Comparison of ENCODE assay signal across 8 mouse cellular contexts in the genomic region with DNA sequence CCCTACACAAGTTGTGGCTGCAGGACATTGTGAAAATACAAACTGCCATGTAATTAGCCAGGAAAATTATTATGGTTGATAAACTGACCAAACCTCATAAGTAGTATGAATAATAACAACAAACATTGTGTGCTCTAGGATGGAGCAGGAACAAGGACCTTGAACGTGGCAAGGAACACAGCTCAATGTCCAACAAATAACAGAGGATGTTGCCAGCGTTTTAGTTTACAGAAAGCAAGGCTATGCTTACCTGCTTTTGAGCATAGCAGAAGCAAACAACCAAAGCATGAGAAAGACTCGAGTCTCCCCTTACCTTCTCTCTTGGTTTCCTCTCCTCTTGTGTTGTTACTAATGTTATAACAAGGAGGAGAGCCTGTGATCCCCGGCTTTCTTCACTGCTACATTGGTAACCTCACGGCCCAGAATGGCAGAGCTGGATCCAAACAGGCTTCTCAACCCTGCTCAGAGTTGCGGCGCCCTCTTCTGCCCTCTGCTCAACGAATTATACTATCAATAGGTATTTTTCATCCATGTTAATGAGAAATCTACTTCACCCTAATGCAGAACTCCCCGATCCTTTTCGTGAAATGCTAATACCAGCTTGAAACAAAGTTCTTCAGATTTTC. TPM values are rescaled to one million over a fixed set of nuclear protein-coding genes. Genes with fewer than 3 reads are reported as not detected.
DNase-seq lines count a peak whose midpoint lies in the region; ATAC-seq and TF ChIP-seq lines count a peak whose summit lies in the region.

No protein-coding gene starts in this region.

- peaks cover 23% of the 10 kb centered on the region for H3K4me1 ChIP-seq in kidney, postnatal 0 days (replicated peaks; ENCODE audit: insufficient read depth, low read length)

- H3K9me3 ChIP-seq in kidney, postnatal 0 days (replicated peaks; ENCODE audit: low read length), result no peaks in the 10 kb centered on the region

- no peak for TF ChIP-seq POLR2A in myocyte (IDR thresholded peaks at IDR 0.05; ENCODE audit: insufficient read length, low read depth)

- H3K4me3 ChIP-seq in layer of hippocampus, adult 2 months, result peak overlapping the region; percentile 59
- peak overlapping the region; percentile 99 for H3K4me3 ChIP-seq in kidney, postnatal 0 days (replicated peaks; ENCODE audit: low read depth, low read length)
- peak overlapping the region; percentile 60 for H3K4me3 ChIP-seq in myocyte

- TF ChIP-seq CTCF in layer of hippocampus, adult 2 months (conservative IDR thresholded peaks at IDR 0.05), result peak; percentile 44
- peak; percentile 24; the same call in 1 of the 2 replicates for TF ChIP-seq CTCF in kidney, postnatal 0 days (IDR thresholded peaks at IDR 0.05; ENCODE audit: low read depth)

- 37% methylated on average over 10 of the region's 10 CpGs for WGBS in kidney, postnatal 0 days

- H3ac ChIP-seq in myocyte (ENCODE audit: control insufficient read depth, insufficient read length), result peak overlapping the region; percentile 79

- H3K4me2 ChIP-seq in kidney, postnatal 0 days (ENCODE audit: low read length), result peak overlapping the region; percentile 66
- peak overlapping the region; percentile 94 for H3K4me2 ChIP-seq in myocyte (ENCODE audit: low read depth)

- ATAC-seq in erythroid progenitor cell, adult 5-6 weeks (replicated peaks; ENCODE audit: low FRiP score, poor library complexity, severe bottlenecking), result peak; percentile 33; the same call in 1 of the 2 replicates
- ATAC-seq in kidney, postnatal 0 days (replicated peaks; ENCODE audit: low FRiP score, low read depth), result no peak

- H3K9ac ChIP-seq in kidney, postnatal 0 days (ENCODE audit: low read depth, low read length), result peak overlapping the region; percentile 100; the same call in 1 of the 2 replicates

- peak overlapping the region; percentile 84 for H3K27ac ChIP-seq in layer of hippocampus, adult 2 months
- H3K27ac ChIP-seq in kidney, postnatal 0 days, result peak overlapping the region; percentile 98

- H3K27me3 ChIP-seq in kidney, postnatal 0 days (ENCODE audit: insufficient read depth, low read length), result no peaks in the 10 kb centered on the region
- no peaks in the 10 kb centered on the region for H3K27me3 ChIP-seq in myocyte (ENCODE audit: control insufficient read depth, insufficient read depth, insufficient read length)

- DNase-seq in layer of hippocampus, adult 2 months (ENCODE audit: low spot score in 2 of 2), result no peak
- DNase-seq in layer of hippocampus, adult 9-10 months (ENCODE audit: low spot score), result no peak
- peak; percentile 58 for DNase-seq in adipocyte (ENCODE audit: low spot score)
- no peak for DNase-seq in kidney, postnatal 0 days (ENCODE audit: low spot score)
- no peak for DNase-seq in right cerebral cortex, postnatal 4 days
- no peak for DNase-seq in ovary, postnatal 14 days (ENCODE audit: low spot score)

- no peaks in the 10 kb centered on the region for H3K36me3 ChIP-seq in kidney, postnatal 0 days (ENCODE audit: insufficient read depth, low read length)
- no peaks in the 10 kb centered on the region for H3K36me3 ChIP-seq in myocyte (ENCODE audit: control insufficient read depth, insufficient read depth)

- peaks cover 52% of the 10 kb centered on the region for H3K79me2 ChIP-seq in myocyte (ENCODE audit: control insufficient read depth, insufficient read depth)

TF ChIP-seq in myocyte, 11 proteins besides CTCF, POLR2A, EP300 and RAD21:
- TF ChIP-seq MYOG (IDR thresholded peaks at IDR 0.05; ENCODE audit: control insufficient read depth in 1 of 3, insufficient read depth in 1 of 3, insufficient read length in 2 of 3, low read depth in 2 of 3) (no peak), TCF12 (IDR thresholded peaks at IDR 0.05; ENCODE audit: insufficient read depth, poor library complexity, severe bottlenecking) (no peak), REST (IDR thresholded peaks at IDR 0.05; ENCODE audit: insufficient read depth, insufficient read length) (no peak), POLR2AphosphoS2 (IDR thresholded peaks at IDR 0.05; ENCODE audit: insufficient read length, low read depth) (no peak), TCF3 (IDR thresholded peaks at IDR 0.05; ENCODE audit: insufficient read length, low read depth) (no peak), USF1 (IDR thresholded peaks at IDR 0.05; ENCODE audit: low read depth) (no peak), MAX (IDR thresholded peaks at IDR 0.05; ENCODE audit: low read depth) (no peak), MYOD1 (IDR thresholded peaks at IDR 0.05; ENCODE audit: control insufficient read depth in 1 of 3, insufficient read length in 2 of 3, low read depth in 2 of 3) (no peak), E2F4 (IDR thresholded peaks at IDR 0.05; ENCODE audit: insufficient read depth) (no peak), CEBPB (IDR thresholded peaks at IDR 0.05; ENCODE audit: insufficient read depth, poor library complexity, severe bottlenecking) (no peak), SRF (IDR thresholded peaks at IDR 0.05; ENCODE audit: control insufficient read depth, insufficient read length, low read depth) (no peak)

RNA-seq across cellular contexts. Expression of a gene that starts 0.7 kb away (rescaled TPM):
- 10 to 100 TPM; 21.2 to 22.7 TPM for total RNA-seq in layer of hippocampus, adult 2 months (2021)
- total RNA-seq in erythroid progenitor cell, adult 5-6 weeks (2015; ENCODE audit: low replicate concordance), result 19.5 and 20.1 TPM in 2 replicates
- 8.5 and 15.5 TPM in 2 replicates for total RNA-seq in erythroid progenitor cell, adult 5-6 weeks (2017; ENCODE audit: low replicate concordance)
- polyA plus RNA-seq in kidney, postnatal 0 days (2015; fragmentation: Nextera tagmentation; extraction: Ambion mirVana), result 12.6 and 12.8 TPM in 2 replicates
- polyA plus RNA-seq in myocyte (2012; fragmentation: generic; extraction: Trizol), result 7.1 TPM

RNA-seq across cellular contexts. Expression of a gene that starts 45.1 kb away (rescaled TPM):
- total RNA-seq in layer of hippocampus, adult 2 months (2021), result 10 to 100 TPM; 85.1 to 86.0 TPM
- total RNA-seq in erythroid progenitor cell, adult 5-6 weeks (2015; ENCODE audit: low replicate concordance), result 12.6 and 18.4 TPM in 2 replicates
- 7.6 and 10.0 TPM in 2 replicates for total RNA-seq in erythroid progenitor cell, adult 5-6 weeks (2017; ENCODE audit: low replicate concordance)
- polyA plus RNA-seq in kidney, postnatal 0 days (2015; fragmentation: Nextera tagmentation; extraction: Ambion mirVana), result 40.5 and 41.2 TPM in 2 replicates
- polyA plus RNA-seq in myocyte (2012; fragmentation: generic; extraction: Trizol), result 29.9 TPM

Comparison
In these comparisons a context has a peak if more than half of its experiments do, and no peak if none do; other contexts are left out.
1. RNA of a gene that starts 45.1 kb away (total RNA-seq): 85.1 to 86.0 TPM in layer of hippocampus, adult 2 months; 7.6 to 18.4 TPM in erythroid progenitor cell, adult 5-6 weeks; every median in the first group is over 4 times any median in the second.
2. Peak in every context shown above with its lines, with median percentiles within 50 percentile points of each other: H3K4me3 ChIP-seq.